Mouse (Mus musculus): ENCODE data around the gene Chmp6. TPM values are rescaled to one million over a fixed set of nuclear protein-coding genes. Genes with fewer than 3 reads are reported as not detected.

Chmp6 gene
- polyA plus RNA-seq, 1 experiment from 2014 or later: 62.4 TPM

- ATAC-seq (ENCODE audit: insufficient number of reproducible peaks, insufficient read depth, low FRiP score, low read depth): no peak
- Histone ChIP-seq H3K27ac (replicated peaks in 1 of 2; ENCODE audit: control insufficient read depth in 1 of 2, insufficient read depth in 1 of 2, low read depth in 2 of 2, low read length in 2 of 2) (no peak overlapping the region), H3K4me3 (ENCODE audit: control insufficient read depth in 1 of 2, insufficient read depth in 1 of 2, low read depth in 1 of 2, low read length in 2 of 2) (no peak overlapping the region), H3K36me3 (ENCODE audit: control insufficient read depth, insufficient read depth, low read length) (peaks cover 9% of the 10 kb centered on the region), H3K4me2 (ENCODE audit: low read length) (no peak overlapping the region), H3K4me1 (ENCODE audit: control insufficient read depth in 2 of 2, insufficient read depth in 2 of 2, low read length in 2 of 2) (peaks cover 21 to 25% of the 10 kb centered on the region in 2 experiments), H3K27me3 (ENCODE audit: control insufficient read depth, insufficient read depth, low read length) (no peaks in the 10 kb centered on the region), H3K9me3 (ENCODE audit: control insufficient read depth, low read length) (no peaks in the 10 kb centered on the region), H3K9ac (ENCODE audit: low read length) (no peak overlapping the region)
- WGBS: 74% methylated on average over 7 of the region's 7 CpGs
Measured at GRCm38 (mm10) chr11:119958856-119959255, 45.6 kb downstream of the Chmp6 start.

GRCm38 (mm10) chr11:119959714-119960113 lies 46.5 kb downstream of the Chmp6 start:
- H3K4me1 ChIP-seq (ENCODE audit: control insufficient read depth in 2 of 2, insufficient read depth in 2 of 2, low read length in 2 of 2): peaks cover 14 to 16% of the 10 kb centered on the region in 2 experiments

GRCm38 (mm10) chr11:119960671-119961070 lies 47.4 kb downstream of the Chmp6 start:
- Histone ChIP-seq H3K4me2 (ENCODE audit: low read length) (no peak overlapping the region), H3K9ac (ENCODE audit: low read length) (no peak overlapping the region), H3K36me3 (ENCODE audit: control insufficient read depth, insufficient read depth, low read length) (peaks cover 15% of the 10 kb centered on the region), H3K27me3 (ENCODE audit: control insufficient read depth, insufficient read depth, low read length) (no peaks in the 10 kb centered on the region), H3K4me1 (ENCODE audit: control insufficient read depth in 2 of 2, insufficient read depth in 2 of 2, low read length in 2 of 2) (peaks cover 5 to 7% of the 10 kb centered on the region in 2 experiments), H3K9me3 (ENCODE audit: control insufficient read depth, low read length) (no peaks in the 10 kb centered on the region), H3K4me3 (ENCODE audit: control insufficient read depth in 1 of 2, insufficient read depth in 1 of 2, low read depth in 1 of 2, low read length in 2 of 2) (no peak overlapping the region), H3K27ac (replicated peaks in 1 of 2; ENCODE audit: control insufficient read depth in 1 of 2, insufficient read depth in 1 of 2, low read depth in 2 of 2, low read length in 2 of 2) (no peak overlapping the region)
- no peak for ATAC-seq (ENCODE audit: insufficient number of reproducible peaks, insufficient read depth, low FRiP score, low read depth)
- 83% methylated on average over 6 of the region's 6 CpGs for WGBS

More at GRCm38 (mm10) chr11:119959714-119960113, 46.5 kb downstream of the Chmp6 start:
- no peak for ATAC-seq (ENCODE audit: insufficient number of reproducible peaks, insufficient read depth, low FRiP score, low read depth)
- Histone ChIP-seq H3K4me2 (ENCODE audit: low read length) (no peak overlapping the region), H3K27ac (replicated peaks in 1 of 2; ENCODE audit: control insufficient read depth in 1 of 2, insufficient read depth in 1 of 2, low read depth in 2 of 2, low read length in 2 of 2) (no peak overlapping the region), H3K4me3 (ENCODE audit: control insufficient read depth in 1 of 2, insufficient read depth in 1 of 2, low read depth in 1 of 2, low read length in 2 of 2) (no peak overlapping the region), H3K9me3 (ENCODE audit: control insufficient read depth, low read length) (no peaks in the 10 kb centered on the region), H3K36me3 (ENCODE audit: control insufficient read depth, insufficient read depth, low read length) (peaks cover 15% of the 10 kb centered on the region), H3K27me3 (ENCODE audit: control insufficient read depth, insufficient read depth, low read length) (no peaks in the 10 kb centered on the region), H3K9ac (ENCODE audit: low read length) (no peak overlapping the region)
- 39% methylated on average over 4 of the region's 4 CpGs for WGBS

- no peaks in the 10 kb centered on the region for H3K4me1 ChIP-seq (ENCODE audit: control insufficient read depth in 2 of 2, insufficient read depth in 2 of 2, low read length in 2 of 2)
- no peak overlapping the region for H3K9ac ChIP-seq (ENCODE audit: low read length)
- WGBS: 63% methylated on average over 3 of the region's 3 CpGs
Measured at GRCm38 (mm10) chr11:119961511-119961910, 48.3 kb downstream of the Chmp6 start.

GRCm38 (mm10) chr11:119965053-119965452 lies 51.8 kb downstream of the Chmp6 start:
- peaks cover 21% of the 10 kb centered on the region for H3K36me3 ChIP-seq (ENCODE audit: control insufficient read depth, insufficient read depth, low read length)

More at GRCm38 (mm10) chr11:119961511-119961910, 48.3 kb downstream of the Chmp6 start:
- no peaks in the 10 kb centered on the region for H3K27me3 ChIP-seq (ENCODE audit: control insufficient read depth, insufficient read depth, low read length)
- H3K36me3 ChIP-seq (ENCODE audit: control insufficient read depth, insufficient read depth, low read length): peaks cover 15% of the 10 kb centered on the region
- H3K4me2 ChIP-seq (ENCODE audit: low read length): no peak overlapping the region
- ATAC-seq (ENCODE audit: insufficient number of reproducible peaks, insufficient read depth, low FRiP score, low read depth): no peak
- no peak overlapping the region for H3K4me3 ChIP-seq (ENCODE audit: control insufficient read depth in 1 of 2, insufficient read depth in 1 of 2, low read depth in 1 of 2, low read length in 2 of 2)
- no peaks in the 10 kb centered on the region for H3K9me3 ChIP-seq (ENCODE audit: control insufficient read depth, low read length)
- H3K27ac ChIP-seq (replicated peaks in 1 of 2; ENCODE audit: control insufficient read depth in 1 of 2, insufficient read depth in 1 of 2, low read depth in 2 of 2, low read length in 2 of 2): no peak overlapping the region

GRCm38 (mm10) chr11:119966294-119966693 lies 53.1 kb downstream of the Chmp6 start:
- WGBS: 86% methylated on average over 6 of the region's 6 CpGs
- no peak for ATAC-seq (ENCODE audit: insufficient number of reproducible peaks, insufficient read depth, low FRiP score, low read depth)
- H3K4me1 ChIP-seq (ENCODE audit: control insufficient read depth in 2 of 2, insufficient read depth in 2 of 2, low read length in 2 of 2): no peaks in the 10 kb centered on the region
- no peaks in the 10 kb centered on the region for H3K27me3 ChIP-seq (ENCODE audit: control insufficient read depth, insufficient read depth, low read length)
- H3K9ac ChIP-seq (ENCODE audit: low read length): no peak overlapping the region
- H3K36me3 ChIP-seq (ENCODE audit: control insufficient read depth, insufficient read depth, low read length): peaks cover 21% of the 10 kb centered on the region; the same call in 1 of the 2 replicates
- H3K4me3 ChIP-seq (ENCODE audit: control insufficient read depth in 1 of 2, insufficient read depth in 1 of 2, low read depth in 1 of 2, low read length in 2 of 2): no peak overlapping the region
- H3K9me3 ChIP-seq (ENCODE audit: control insufficient read depth, low read length): no peaks in the 10 kb centered on the region
- no peak overlapping the region for H3K4me2 ChIP-seq (ENCODE audit: low read length)
- H3K27ac ChIP-seq (replicated peaks in 1 of 2; ENCODE audit: control insufficient read depth in 1 of 2, insufficient read depth in 1 of 2, low read depth in 2 of 2, low read length in 2 of 2): no peak overlapping the region

More at GRCm38 (mm10) chr11:119965053-119965452, 51.8 kb downstream of the Chmp6 start:
- no peak for ATAC-seq (ENCODE audit: insufficient number of reproducible peaks, insufficient read depth, low FRiP score, low read depth)
- Histone ChIP-seq H3K4me2 (ENCODE audit: low read length) (no peak overlapping the region), H3K9ac (ENCODE audit: low read length) (no peak overlapping the region), H3K4me1 (ENCODE audit: control insufficient read depth in 2 of 2, insufficient read depth in 2 of 2, low read length in 2 of 2) (no peaks in the 10 kb centered on the region), H3K27me3 (ENCODE audit: control insufficient read depth, insufficient read depth, low read length) (no peaks in the 10 kb centered on the region), H3K4me3 (ENCODE audit: control insufficient read depth in 1 of 2, insufficient read depth in 1 of 2, low read depth in 1 of 2, low read length in 2 of 2) (no peak overlapping the region), H3K27ac (replicated peaks in 1 of 2; ENCODE audit: control insufficient read depth in 1 of 2, insufficient read depth in 1 of 2, low read depth in 2 of 2, low read length in 2 of 2) (no peak overlapping the region), H3K9me3 (ENCODE audit: control insufficient read depth, low read length) (no peaks in the 10 kb centered on the region)
- WGBS: 30% methylated on average over 9 of the region's 9 CpGs

GRCm38 (mm10) chr11:119967401-119967800 lies 54.2 kb downstream of the Chmp6 start:
- WGBS: 82% methylated on average over 8 of the region's 8 CpGs
- H3K4me1 ChIP-seq (ENCODE audit: control insufficient read depth in 2 of 2, insufficient read depth in 2 of 2, low read length in 2 of 2): no peaks in the 10 kb centered on the region
- H3K27ac ChIP-seq (replicated peaks in 1 of 2; ENCODE audit: control insufficient read depth in 1 of 2, insufficient read depth in 1 of 2, low read depth in 2 of 2, low read length in 2 of 2): no peak overlapping the region
- ATAC-seq (ENCODE audit: insufficient number of reproducible peaks, insufficient read depth, low FRiP score, low read depth): no peak
- H3K4me3 ChIP-seq (ENCODE audit: control insufficient read depth in 1 of 2, insufficient read depth in 1 of 2, low read depth in 1 of 2, low read length in 2 of 2): no peak overlapping the region
- H3K9ac ChIP-seq (ENCODE audit: low read length): no peak overlapping the region
- H3K27me3 ChIP-seq (ENCODE audit: control insufficient read depth, insufficient read depth, low read length): no peaks in the 10 kb centered on the region
- peaks cover 17% of the 10 kb centered on the region; the same call in 1 of the 2 replicates for H3K36me3 ChIP-seq (ENCODE audit: control insufficient read depth, insufficient read depth, low read length)
- no peak overlapping the region for H3K4me2 ChIP-seq (ENCODE audit: low read length)
- H3K9me3 ChIP-seq (ENCODE audit: control insufficient read depth, low read length): no peaks in the 10 kb centered on the region

GRCm38 (mm10) chr11:119967892-119968291 lies 54.7 kb downstream of the Chmp6 start:
- no peak for ATAC-seq (ENCODE audit: insufficient number of reproducible peaks, insufficient read depth, low FRiP score, low read depth)
- H3K27me3 ChIP-seq (ENCODE audit: control insufficient read depth, insufficient read depth, low read length): no peaks in the 10 kb centered on the region
- H3K9ac ChIP-seq (ENCODE audit: low read length): no peak overlapping the region
- no peaks in the 10 kb centered on the region for H3K4me1 ChIP-seq (ENCODE audit: control insufficient read depth in 2 of 2, insufficient read depth in 2 of 2, low read length in 2 of 2)
- H3K4me3 ChIP-seq (ENCODE audit: control insufficient read depth in 1 of 2, insufficient read depth in 1 of 2, low read depth in 1 of 2, low read length in 2 of 2): no peak overlapping the region
- no peak overlapping the region for H3K27ac ChIP-seq (replicated peaks in 1 of 2; ENCODE audit: control insufficient read depth in 1 of 2, insufficient read depth in 1 of 2, low read depth in 2 of 2, low read length in 2 of 2)
- 94% methylated on average over 2 of the region's 2 CpGs for WGBS
- H3K4me2 ChIP-seq (ENCODE audit: low read length): no peak overlapping the region
- no peaks in the 10 kb centered on the region for H3K9me3 ChIP-seq (ENCODE audit: control insufficient read depth, low read length)
- H3K36me3 ChIP-seq (ENCODE audit: control insufficient read depth, insufficient read depth, low read length): peaks cover 17% of the 10 kb centered on the region; the same call in 1 of the 2 replicates

All from heart, embryonic 14.5 days (tissue).